Mouse (Mus musculus) olfactory bulb, adult 2 months (tissue): ENCODE results near the gene Ankrd53. TPM values are rescaled to one million over a fixed set of nuclear protein-coding genes. Genes with fewer than 3 reads are reported as not detected.

Experiments used
- H3K27ac ChIP-seq: fragments of 200-500 bp; 2 replicates; pipeline ENCODE4 v1.5.1; 2012; ENCODE audit warnings: low read depth, low read length; ENCODE audit not compliant: insufficient read depth
- H3K4me1 ChIP-seq: fragments of 200-500 bp; 2 replicates; pipeline ENCODE4 v1.6.1; 2012; ENCODE audit warnings: low read length; ENCODE audit not compliant: control insufficient read depth, insufficient read depth
- H3K4me3 ChIP-seq: fragments of 200-500 bp; 2 replicates; pipeline ENCODE4 v1.5.1; 2012; ENCODE audit warnings: mild to moderate bottlenecking, low read depth, low read length, moderate library complexity; ENCODE audit not compliant: insufficient read depth
- CTCF ChIP-seq: fragments of 200-500 bp; IDR thresholded peaks from 2 replicates; pipeline ENCODE4 v1.5.1; 2012; ENCODE audit warnings: low read depth, mild to moderate bottlenecking, low read length, moderate library complexity; ENCODE audit not compliant: insufficient read depth
- POLR2A ChIP-seq: fragments of 200-500 bp; IDR thresholded peaks from 2 replicates; pipeline ENCODE4 v1.6.1; 2012; ENCODE audit warnings: mild to moderate bottlenecking, low read depth, low read length, moderate library complexity; ENCODE audit not compliant: insufficient read depth
- WGBS: fragments of 180-500 bp; shearing (Covaris S2); methylation state at CpG from one replicate; pipeline ENCODE4 v1.1.7; 2018; 5-methylcytosine and 5-hydroxymethylcytosine counted together
- polyA plus RNA-seq: library from polyadenylated mRNA; stranded (reverse); fragments of >200 nt; gene quantifications from 2 replicates; pipeline ENCODE4 v1.2.4, GENCODE M21; 2012; ENCODE audit warnings: low replicate concordance; ENCODE audit not compliant: missing spikeins, insufficient read depth, insufficient read length

Ankrd53 gene
- polyA plus RNA-seq, 1 experiment = not detected

- TF ChIP-seq POLR2A (no peak), CTCF (no peak)
Measured at GRCm38 (mm10) chr6:83802846-83803245, 40.4 kb downstream of the Ankrd53 start.

DNA sequence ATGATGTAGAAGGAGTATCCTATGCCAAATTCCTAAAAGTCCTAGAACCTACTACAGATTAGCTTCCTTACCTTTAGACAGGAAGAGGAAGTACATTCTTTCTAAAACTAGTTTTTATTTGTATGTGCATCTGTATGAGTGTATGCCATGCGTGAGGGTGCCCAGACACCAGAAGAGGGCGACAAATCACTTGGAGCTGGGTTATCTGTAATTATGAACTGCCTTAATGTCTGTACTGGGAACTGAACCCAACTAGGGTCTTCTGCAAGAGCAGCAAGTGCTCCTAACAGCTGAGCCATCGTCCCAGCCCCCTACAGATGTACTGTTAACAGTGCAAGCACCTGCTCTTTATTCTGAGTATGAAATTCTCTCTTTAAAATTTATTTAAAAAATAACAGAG, 53.4 kb downstream of the Ankrd53 start:
- WGBS = 98% methylated on average over 3 of the region's 3 CpGs
- H3K4me1 ChIP-seq = no peaks in the 10 kb centered on the region
- no peak overlapping the region for H3K27ac ChIP-seq
- TF ChIP-seq POLR2A (no peak), CTCF (no peak)
- H3K4me3 ChIP-seq = no peak overlapping the region

More at GRCm38 (mm10) chr6:83802846-83803245, 40.4 kb downstream of the Ankrd53 start:
- Histone ChIP-seq H3K4me1 (no peaks in the 10 kb centered on the region), H3K4me3 (no peak overlapping the region), H3K27ac (no peak overlapping the region)
- 75% methylated on average over 3 of the region's 3 CpGs for WGBS

Other genes with a start within 250 kb of the Ankrd53 start
- gene Actg2, start 226.4 kb upstream of the Ankrd53 start, polyA plus RNA-seq = not detected in 2 replicates
- gene Stambp, start 189.9 kb upstream of the Ankrd53 start, polyA plus RNA-seq = not detected in 2 replicates
- gene Clec4f, start 106.5 kb upstream of the Ankrd53 start, polyA plus RNA-seq = not detected in 2 replicates
- not detected in 2 replicates for gene Cd207, start 84.8 kb upstream of the Ankrd53 start, polyA plus RNA-seq
- not detected in 2 replicates for gene Vax2, start 51.4 kb upstream of the Ankrd53 start, polyA plus RNA-seq
- not detected in 2 replicates for gene Atp6v1b1, start 19.7 kb upstream of the Ankrd53 start, polyA plus RNA-seq
- 568 TPM in 1 of 2 replicates, not detected in the other for gene Tex261, start 13.2 kb downstream of the Ankrd53 start, polyA plus RNA-seq
- gene Nagk, start 32.3 kb downstream of the Ankrd53 start, polyA plus RNA-seq = not detected in 2 replicates
- not detected in 2 replicates for gene Paip2b, start 69.1 kb downstream of the Ankrd53 start, polyA plus RNA-seq
- gene Zfp638, start 104.5 kb downstream of the Ankrd53 start, polyA plus RNA-seq = 241 TPM in 1 of 2 replicates, not detected in the other
- gene Dysf, start 245.9 kb downstream of the Ankrd53 start, polyA plus RNA-seq = not detected in 2 replicates